Mouse (Mus musculus): ENCODE measurements around the gene Mgp. TPM values are rescaled to one million over a fixed set of nuclear protein-coding genes. Genes with fewer than 3 reads are reported as not detected.

Gene Mgp
- total RNA-seq, 2 experiments from 2014 or later: 72.6 to 84.1 TPM

Other genes with a start within 250 kb of the Mgp start
- 10 to 100 TPM; 13.7 to 16.8 TPM for gene Plbd1, start 213.9 kb downstream of the Mgp start, total RNA-seq (2021)
- gene Gucy2c, start 94.1 kb downstream of the Mgp start, total RNA-seq (2021): not detected
- gene Hist4h4, start 71.4 kb downstream of the Mgp start, total RNA-seq (2021): 1 to 10 TPM; 4.8 to 4.9 TPM
- 10 to 100 TPM; 11.3 to 12.8 TPM for gene H2afj, start 67.6 kb downstream of the Mgp start, total RNA-seq (2021)
- under 1 TPM; 0.07 to 0.20 TPM for gene BC049715, start 48.2 kb downstream of the Mgp start, total RNA-seq (2021)
- 10 to 100 TPM; 43.3 to 45.5 TPM for gene Wbp11, start 47.6 kb downstream of the Mgp start, total RNA-seq (2021)
- gene Smco3, start 40.4 kb downstream of the Mgp start, total RNA-seq (2021): under 1 TPM; 0.15 to 0.69 TPM
- under 1 TPM in 1 of 2 experiments, not detected in 1; 0.13 TPM for gene Art4, start 18.1 kb downstream of the Mgp start, total RNA-seq (2021)
- not detected for gene Erp27, start 46.4 kb upstream of the Mgp start, total RNA-seq (2021)
- gene Pde6h, start 48.0 kb upstream of the Mgp start, total RNA-seq (2021): not detected
- 1 to 10 TPM; 7.1 to 7.7 TPM for gene Arhgdib, start 66.1 kb upstream of the Mgp start, total RNA-seq (2021)

Measured in gastrocnemius, postnatal 36 days (tissue).